Mouse (Mus musculus): Measurements from ENCODE around the gene Pou3f3. TPM values are rescaled to one million over a fixed set of nuclear protein-coding genes. Genes with fewer than 3 reads are reported as not detected.
A peak's percentile ranks its signal among the peaks of the same experiment; 100 is the strongest.

The Pou3f3 gene
- polyA plus RNA-seq, 1 experiment from 2014 or later, result not detected

DNA sequence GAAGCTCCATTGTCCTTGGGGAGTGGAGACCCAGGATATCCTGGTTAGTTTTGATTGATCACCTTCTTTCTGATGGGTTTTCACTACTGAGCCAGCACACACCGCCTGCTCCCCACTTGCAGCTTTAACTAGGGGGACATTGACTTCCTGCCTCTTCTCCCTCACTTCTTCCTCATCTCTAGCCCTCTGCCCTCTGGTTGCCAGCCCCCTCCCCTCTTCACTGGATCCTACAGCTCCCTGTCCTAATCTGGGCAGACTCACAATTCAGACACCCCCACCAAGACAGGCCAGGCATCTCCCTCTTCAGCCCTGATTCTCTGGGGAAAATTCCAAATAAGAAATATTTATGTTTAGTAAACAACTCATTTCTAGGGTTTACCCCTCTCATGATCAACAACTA lies 3.3 kb upstream of the Pou3f3 start:
- Histone ChIP-seq H3K27me3 (ENCODE audit: control insufficient read depth, insufficient read depth, low read depth, low read length) (peaks cover 95% of the 10 kb centered on the region), H3K9me3 (replicated peaks; ENCODE audit: control insufficient read depth, low read length) (no peaks in the 10 kb centered on the region), H3K36me3 (ENCODE audit: control insufficient read depth, insufficient read depth) (no peaks in the 10 kb centered on the region), H3K4me3 (ENCODE audit: low read depth, low read length) (no peak overlapping the region), H3K9ac (ENCODE audit: low read depth, low read length) (no peak overlapping the region), H3K27ac (ENCODE audit: low read length) (no peak overlapping the region), H3K4me2 (ENCODE audit: low read depth, low read length) (no peak overlapping the region), H3K4me1 (ENCODE audit: control insufficient read depth, low read depth, low read length) (no peaks in the 10 kb centered on the region; the same call in none of the 2 replicates)
- no peak for ATAC-seq (ENCODE audit: low read depth)
- WGBS (ENCODE audit: insufficient replicate concordance), result 0% methylated on average over 1 of the region's 1 CpGs

DNA sequence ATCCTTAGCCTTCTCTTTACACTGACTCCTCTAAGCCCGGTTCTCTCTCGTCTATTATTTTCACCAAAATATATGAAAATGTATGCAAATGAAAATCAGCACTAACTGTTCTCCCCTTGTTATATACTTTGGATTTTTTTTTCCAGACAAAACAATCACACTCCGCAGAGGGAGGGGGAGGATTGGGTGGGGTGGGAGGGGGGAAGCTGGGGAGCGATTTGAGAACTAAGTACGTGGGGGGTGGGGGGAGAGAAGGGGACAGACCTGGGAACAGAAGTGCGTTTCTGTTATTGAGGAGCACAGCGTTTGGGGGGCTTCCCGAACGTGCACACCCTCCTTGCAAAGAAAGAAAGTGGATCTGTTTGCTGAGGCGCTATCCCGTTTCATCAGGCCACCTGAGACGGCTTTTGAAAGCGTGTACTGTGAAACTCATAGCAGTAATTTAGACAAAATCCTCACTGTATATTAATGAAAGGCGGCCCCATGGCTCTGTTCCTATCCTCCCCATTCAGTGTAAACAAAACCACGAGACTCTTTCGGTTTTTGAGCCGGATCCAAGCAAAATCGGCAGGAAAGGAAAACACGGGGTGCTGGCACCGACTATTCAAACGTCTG lies 2.4 kb upstream of the Pou3f3 start:
- no peaks in the 10 kb centered on the region for H3K36me3 ChIP-seq (ENCODE audit: control insufficient read depth, insufficient read depth)
- 0 out of 2 replicates have a peak overlapping the region, but pooled peaks have one; percentile 19 for H3K4me2 ChIP-seq (ENCODE audit: low read depth, low read length)
- H3K4me1 ChIP-seq (ENCODE audit: control insufficient read depth, low read depth, low read length), result no peaks in the 10 kb centered on the region; the same call in none of the 2 replicates
- peak overlapping the region; percentile 40 for H3K4me3 ChIP-seq (ENCODE audit: low read depth, low read length)
- no peak for ATAC-seq (ENCODE audit: low read depth)
- H3K9ac ChIP-seq (ENCODE audit: low read depth, low read length), result no peak overlapping the region
- no peak overlapping the region for H3K27ac ChIP-seq (ENCODE audit: low read length)
- H3K27me3 ChIP-seq (ENCODE audit: control insufficient read depth, insufficient read depth, low read depth, low read length), result peaks cover 95% of the 10 kb centered on the region
- no peaks in the 10 kb centered on the region for H3K9me3 ChIP-seq (replicated peaks; ENCODE audit: control insufficient read depth, low read length)
- WGBS (ENCODE audit: insufficient replicate concordance), result under 1% methylated on average over 21 of the region's 21 CpGs

DNA sequence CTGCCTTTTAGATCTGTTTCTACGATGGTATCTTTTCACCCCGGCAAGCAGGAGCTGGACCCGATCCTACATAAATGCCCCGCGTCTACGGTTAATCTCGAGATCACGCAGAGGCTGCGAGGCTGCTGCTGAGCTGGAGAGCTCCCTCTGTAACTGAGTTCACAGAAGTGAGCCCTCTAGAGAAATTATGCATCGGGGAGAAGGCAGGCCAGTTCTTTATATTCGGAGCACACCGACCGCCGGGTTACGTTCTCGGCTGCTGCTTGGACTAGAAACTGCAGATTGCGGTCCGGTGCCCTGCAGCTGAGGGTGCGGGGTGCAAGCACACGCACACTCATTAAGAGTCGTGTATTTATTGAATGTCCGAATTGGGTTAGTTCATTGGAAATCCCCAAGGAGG lies 1.7 kb upstream of the Pou3f3 start:
- no peaks in the 10 kb centered on the region for H3K9me3 ChIP-seq (replicated peaks; ENCODE audit: control insufficient read depth, low read length)
- H3K36me3 ChIP-seq (ENCODE audit: control insufficient read depth, insufficient read depth), result no peaks in the 10 kb centered on the region
- no peak overlapping the region for H3K27ac ChIP-seq (ENCODE audit: low read length)
- peaks cover 95% of the 10 kb centered on the region for H3K27me3 ChIP-seq (ENCODE audit: control insufficient read depth, insufficient read depth, low read depth, low read length)
- 1% methylated on average over 22 of the region's 22 CpGs for WGBS (ENCODE audit: insufficient replicate concordance)
- peak overlapping the region; percentile 41 for H3K4me2 ChIP-seq (ENCODE audit: low read depth, low read length)
- no peak for ATAC-seq (ENCODE audit: low read depth)
- no peaks in the 10 kb centered on the region; the same call in none of the 2 replicates for H3K4me1 ChIP-seq (ENCODE audit: control insufficient read depth, low read depth, low read length)
- no peak overlapping the region for H3K9ac ChIP-seq (ENCODE audit: low read depth, low read length)
- peak overlapping the region; percentile 40 for H3K4me3 ChIP-seq (ENCODE audit: low read depth, low read length)

DNA sequence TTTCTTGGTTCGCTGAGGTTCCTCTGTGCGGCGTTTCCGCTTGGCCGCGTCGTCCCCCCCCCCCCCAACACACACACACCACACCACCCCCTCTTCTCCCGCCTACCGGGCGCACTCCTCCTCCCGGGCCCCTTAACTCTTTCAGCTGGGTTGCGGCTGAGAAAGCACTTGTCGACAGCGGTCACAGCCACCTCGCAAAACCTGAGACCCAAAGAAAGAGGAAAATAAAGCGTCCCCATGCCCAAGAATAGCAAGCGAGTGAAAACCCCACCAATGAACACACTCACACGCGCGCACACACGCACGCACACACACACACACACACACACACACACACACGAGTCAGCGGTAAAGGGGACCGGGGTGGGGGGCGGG lies 1.3 kb upstream of the Pou3f3 start:
- peak overlapping the region; percentile 40 for H3K4me3 ChIP-seq (ENCODE audit: low read depth, low read length)
- WGBS (ENCODE audit: insufficient replicate concordance), result 0% methylated on average over 20 of the region's 26 CpGs
- peaks cover 96% of the 10 kb centered on the region for H3K27me3 ChIP-seq (ENCODE audit: control insufficient read depth, insufficient read depth, low read depth, low read length)

DNA sequence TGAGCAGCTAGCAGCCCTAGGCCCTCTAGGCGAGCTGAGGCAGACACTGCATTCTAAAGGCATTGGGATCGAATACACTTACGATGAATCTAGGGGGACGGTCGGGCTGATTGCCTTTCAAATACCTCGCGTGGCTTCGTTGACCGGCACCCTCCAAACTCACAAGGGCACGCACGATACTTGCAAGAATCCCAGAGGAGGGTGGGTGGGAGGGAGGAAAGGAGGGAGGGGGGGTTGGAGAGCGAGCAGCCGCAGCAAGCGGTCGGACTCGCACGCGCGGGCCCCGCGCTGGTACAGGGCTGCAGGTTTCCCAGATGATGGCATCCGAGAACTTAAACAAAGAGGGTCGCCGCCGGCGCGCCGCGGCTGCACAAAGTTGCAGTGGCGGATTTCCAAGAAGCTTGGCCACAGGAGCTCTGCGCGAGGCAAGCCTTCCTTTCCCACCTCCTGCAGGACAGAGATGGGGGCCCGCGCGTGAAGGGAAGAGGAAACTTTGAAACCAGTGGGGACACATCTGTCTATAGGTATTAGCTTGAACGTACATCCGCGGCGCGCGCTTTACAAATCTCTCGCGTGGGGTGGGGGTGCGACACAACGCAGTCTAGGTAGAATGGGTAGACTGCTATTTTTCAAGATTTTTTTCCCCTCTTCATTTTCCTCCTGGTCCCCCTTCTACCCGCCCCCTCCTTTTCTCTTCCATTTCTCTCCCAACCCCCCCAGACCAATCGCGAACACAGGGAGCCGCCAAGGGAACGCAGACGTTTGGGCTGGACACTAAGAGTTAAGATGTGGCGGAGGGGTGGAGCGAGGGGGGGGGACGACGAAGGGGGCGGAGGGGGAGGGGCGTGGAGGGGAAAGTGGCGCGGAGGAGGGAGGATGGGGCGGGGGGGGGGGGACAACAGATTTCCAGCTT lies 647 bp upstream of the Pou3f3 start:
- H3K4me3 ChIP-seq (ENCODE audit: low read depth, low read length), result peak overlapping the region; percentile 40
- H3K9me3 ChIP-seq (replicated peaks; ENCODE audit: control insufficient read depth, low read length), result no peaks in the 10 kb centered on the region
- H3K36me3 ChIP-seq (ENCODE audit: control insufficient read depth, insufficient read depth), result no peaks in the 10 kb centered on the region
- no peak overlapping the region for H3K9ac ChIP-seq (ENCODE audit: low read depth, low read length)
- H3K4me2 ChIP-seq (ENCODE audit: low read depth, low read length), result peak overlapping the region; percentile 41
- no peak for ATAC-seq (ENCODE audit: low read depth)
- H3K4me1 ChIP-seq (ENCODE audit: control insufficient read depth, low read depth, low read length), result no peaks in the 10 kb centered on the region; the same call in none of the 2 replicates
- peaks cover 93% of the 10 kb centered on the region for H3K27me3 ChIP-seq (ENCODE audit: control insufficient read depth, insufficient read depth, low read depth, low read length)
- WGBS (ENCODE audit: insufficient replicate concordance), result 1% methylated on average over 55 of the region's 60 CpGs
- no peak overlapping the region for H3K27ac ChIP-seq (ENCODE audit: low read length)

More for the DNA sequence above, 1.3 kb upstream of the Pou3f3 start:
- Histone ChIP-seq H3K27ac (ENCODE audit: low read length) (no peak overlapping the region), H3K9me3 (replicated peaks; ENCODE audit: control insufficient read depth, low read length) (no peaks in the 10 kb centered on the region), H3K4me1 (ENCODE audit: control insufficient read depth, low read depth, low read length) (no peaks in the 10 kb centered on the region; the same call in none of the 2 replicates), H3K9ac (ENCODE audit: low read depth, low read length) (no peak overlapping the region), H3K4me2 (ENCODE audit: low read depth, low read length) (peak overlapping the region; percentile 41), H3K36me3 (ENCODE audit: control insufficient read depth, insufficient read depth) (no peaks in the 10 kb centered on the region)
- ATAC-seq (ENCODE audit: low read depth), result no peak

DNA sequence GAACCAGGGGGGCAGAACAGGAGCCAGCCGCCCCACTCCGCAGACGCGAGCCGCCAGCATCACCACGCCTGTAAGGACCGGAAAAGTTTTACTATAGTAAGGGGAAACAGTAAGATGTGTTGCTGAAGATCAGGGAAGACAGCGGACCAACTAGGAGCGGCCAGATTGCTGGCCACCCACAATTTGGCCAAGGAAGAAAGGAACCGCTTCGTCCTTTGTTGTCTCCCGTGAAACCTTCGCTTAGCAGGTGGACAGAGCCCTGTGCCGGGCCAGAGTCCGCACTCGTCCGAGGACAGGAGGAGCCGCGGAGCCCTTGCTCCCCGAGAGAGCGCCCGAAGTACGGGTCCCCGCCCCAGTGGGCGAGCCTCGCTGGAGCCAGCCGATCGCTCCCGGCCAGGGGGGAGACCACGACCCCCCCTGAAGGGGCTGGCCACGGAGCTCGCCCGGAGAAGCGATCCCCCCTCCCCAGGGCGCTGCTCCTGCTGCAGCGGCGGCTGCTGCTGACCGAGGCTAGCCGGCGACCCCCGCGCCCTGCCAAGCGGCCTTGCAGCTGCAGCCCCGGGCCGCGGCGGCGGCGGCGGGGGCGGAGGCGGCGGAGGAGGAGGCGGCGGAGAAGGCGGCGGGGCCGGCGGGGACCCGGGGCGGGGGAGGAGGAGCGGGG lies 933 bp downstream of the Pou3f3 start:
- Histone ChIP-seq H3K27ac (ENCODE audit: low read length) (no peak overlapping the region), H3K4me3 (ENCODE audit: low read depth, low read length) (peak overlapping the region; percentile 38), H3K27me3 (ENCODE audit: control insufficient read depth, insufficient read depth, low read depth, low read length) (peaks cover 93% of the 10 kb centered on the region), H3K9ac (ENCODE audit: low read depth, low read length) (no peak overlapping the region), H3K4me2 (ENCODE audit: low read depth, low read length) (peak overlapping the region; percentile 50), H3K36me3 (ENCODE audit: control insufficient read depth, insufficient read depth) (no peaks in the 10 kb centered on the region), H3K9me3 (replicated peaks; ENCODE audit: control insufficient read depth, low read length) (no peaks in the 10 kb centered on the region), H3K4me1 (ENCODE audit: control insufficient read depth, low read depth, low read length) (no peaks in the 10 kb centered on the region; the same call in none of the 2 replicates)
- WGBS (ENCODE audit: insufficient replicate concordance), result under 1% methylated on average over 33 of the region's 62 CpGs
- no peak for ATAC-seq (ENCODE audit: low read depth)

DNA sequence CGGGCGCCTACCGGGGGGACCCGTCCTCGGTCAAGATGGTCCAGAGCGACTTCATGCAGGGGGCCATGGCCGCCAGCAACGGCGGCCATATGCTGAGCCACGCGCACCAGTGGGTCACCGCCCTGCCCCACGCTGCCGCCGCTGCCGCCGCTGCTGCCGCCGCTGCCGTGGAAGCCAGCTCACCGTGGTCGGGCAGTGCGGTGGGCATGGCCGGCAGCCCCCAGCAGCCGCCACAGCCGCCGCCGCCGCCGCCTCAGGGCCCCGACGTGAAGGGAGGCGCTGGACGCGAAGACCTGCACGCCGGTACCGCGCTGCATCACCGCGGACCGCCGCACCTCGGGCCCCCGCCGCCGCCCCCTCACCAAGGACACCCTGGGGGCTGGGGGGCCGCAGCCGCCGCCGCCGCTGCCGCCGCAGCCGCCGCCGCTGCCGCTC lies 1.8 kb downstream of the Pou3f3 start:
- no peaks in the 10 kb centered on the region; the same call in none of the 2 replicates for H3K4me1 ChIP-seq (ENCODE audit: control insufficient read depth, low read depth, low read length)
- no peaks in the 10 kb centered on the region for H3K9me3 ChIP-seq (replicated peaks; ENCODE audit: control insufficient read depth, low read length)
- ATAC-seq (ENCODE audit: low read depth), result no peak
- peaks cover 91% of the 10 kb centered on the region for H3K27me3 ChIP-seq (ENCODE audit: control insufficient read depth, insufficient read depth, low read depth, low read length)
- H3K27ac ChIP-seq (ENCODE audit: low read length), result no peak overlapping the region
- H3K4me3 ChIP-seq (ENCODE audit: low read depth, low read length), result peak overlapping the region; percentile 38
- peak overlapping the region; percentile 39 for H3K4me2 ChIP-seq (ENCODE audit: low read depth, low read length)
- no peaks in the 10 kb centered on the region for H3K36me3 ChIP-seq (ENCODE audit: control insufficient read depth, insufficient read depth)
- WGBS (ENCODE audit: insufficient replicate concordance), result under 1% methylated on average over 43 of the region's 58 CpGs
- no peak overlapping the region for H3K9ac ChIP-seq (ENCODE audit: low read depth, low read length)

DNA sequence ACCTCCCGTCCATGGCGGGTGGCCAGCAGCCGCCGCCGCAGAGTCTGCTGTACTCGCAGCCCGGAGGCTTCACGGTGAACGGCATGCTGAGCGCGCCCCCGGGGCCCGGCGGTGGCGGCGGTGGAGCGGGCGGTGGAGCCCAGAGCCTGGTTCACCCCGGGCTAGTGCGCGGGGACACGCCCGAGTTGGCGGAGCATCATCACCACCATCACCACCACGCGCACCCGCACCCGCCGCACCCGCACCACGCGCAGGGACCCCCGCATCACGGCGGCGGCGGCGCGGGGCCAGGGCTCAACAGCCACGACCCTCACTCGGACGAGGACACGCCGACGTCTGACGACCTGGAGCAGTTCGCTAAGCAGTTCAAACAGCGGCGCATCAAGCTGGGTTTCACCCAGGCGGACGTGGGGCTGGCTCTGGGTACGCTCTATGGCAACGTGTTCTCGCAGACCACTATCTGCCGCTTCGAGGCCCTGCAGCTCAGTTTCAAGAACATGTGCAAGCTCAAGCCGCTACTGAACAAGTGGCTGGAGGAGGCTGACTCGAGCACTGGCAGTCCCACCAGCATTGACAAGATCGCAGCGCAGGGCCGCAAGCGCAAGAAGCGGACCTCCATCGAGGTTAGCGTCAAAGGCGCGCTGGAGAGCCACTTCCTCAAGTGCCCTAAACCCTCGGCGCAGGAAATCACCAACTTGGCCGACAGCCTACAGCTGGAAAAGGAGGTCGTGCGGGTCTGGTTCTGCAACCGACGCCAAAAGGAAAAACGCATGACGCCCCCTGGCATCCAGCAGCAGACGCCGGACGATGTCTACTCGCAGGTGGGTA lies 2.4 kb downstream of the Pou3f3 start:
- no peaks in the 10 kb centered on the region for H3K9me3 ChIP-seq (replicated peaks; ENCODE audit: control insufficient read depth, low read length)
- 2% methylated on average over 80 of the region's 80 CpGs for WGBS (ENCODE audit: insufficient replicate concordance)
- peaks cover 89% of the 10 kb centered on the region for H3K27me3 ChIP-seq (ENCODE audit: control insufficient read depth, insufficient read depth, low read depth, low read length)
- no peak overlapping the region for H3K9ac ChIP-seq (ENCODE audit: low read depth, low read length)
- H3K4me1 ChIP-seq (ENCODE audit: control insufficient read depth, low read depth, low read length), result no peaks in the 10 kb centered on the region; the same call in none of the 2 replicates
- H3K4me2 ChIP-seq (ENCODE audit: low read depth, low read length), result 0 out of 2 replicates have a peak overlapping the region, but pooled peaks have one; percentile 9
- H3K36me3 ChIP-seq (ENCODE audit: control insufficient read depth, insufficient read depth), result no peaks in the 10 kb centered on the region
- ATAC-seq (ENCODE audit: low read depth), result no peak
- peak overlapping the region; percentile 38; the same call in 1 of the 2 replicates for H3K4me3 ChIP-seq (ENCODE audit: low read depth, low read length)
- no peak overlapping the region for H3K27ac ChIP-seq (ENCODE audit: low read length)
